Mouse (Mus musculus) heart, postnatal 0 days (tissue): Measurements from ENCODE around the gene Panx3. TPM values are rescaled to one million over a fixed set of nuclear protein-coding genes. Genes with fewer than 3 reads are reported as not detected.

Experiments used
- ATAC-seq: fragments of 200-750 bp; cut with Nextera tagmentation; 2 replicates; pipeline ENCODE4 v1.8.0; 2017; ENCODE audit warnings: low read depth, moderate number of reproducible peaks, moderate library complexity; ENCODE audit not compliant: insufficient read depth
- DNase-seq: peaks from one replicate; pipeline ENCODE4 v3.0.0-alpha.2; 2016; ENCODE audit warnings: low spot score
- H3K27ac ChIP-seq: fragments of 300-500 bp; sonication (generic); 2 replicates; pipeline ENCODE4 v1.5.1; 2014; ENCODE audit warnings: low read depth, mild to moderate bottlenecking
- H3K27me3 ChIP-seq: fragments of 300-500 bp; sonication (generic); 2 replicates; pipeline ENCODE4 v1.6.1; 2014; ENCODE audit warnings: low read length, mixed read lengths; ENCODE audit not compliant: control insufficient read depth, insufficient read depth
- H3K36me3 ChIP-seq: fragments of 300-500 bp; sonication (generic); replicated peaks from 2 replicates; pipeline ENCODE4 v1.6.1; 2014; ENCODE audit warnings: low read length, mixed read lengths; ENCODE audit not compliant: control insufficient read depth, insufficient read depth
- H3K4me1 ChIP-seq: fragments of 300-500 bp; sonication (generic); 2 replicates; pipeline ENCODE4 v1.6.1; 2014; ENCODE audit warnings: antibody characterized with exemption; ENCODE audit not compliant: control insufficient read depth, insufficient read depth
- H3K4me2 ChIP-seq: fragments of 300-500 bp; sonication (generic); 2 replicates; pipeline ENCODE4 v1.6.1; 2014; ENCODE audit warnings: low read depth, mild to moderate bottlenecking, low read length, moderate library complexity
- H3K4me3 ChIP-seq: fragments of 300-500 bp; sonication (generic); 2 replicates; pipeline ENCODE4 v1.5.1; 2014; ENCODE audit warnings: low read depth, low read length
- H3K9ac ChIP-seq: fragments of 300-500 bp; sonication (generic); replicated peaks from 2 replicates; pipeline ENCODE4 v1.6.1; 2014; ENCODE audit warnings: low read depth, low read length, mixed read lengths
- H3K9me3 ChIP-seq: fragments of 300-500 bp; sonication (generic); replicated peaks from 2 replicates; pipeline ENCODE4 v1.6.1; 2016; ENCODE audit warnings: low read length; ENCODE audit not compliant: control insufficient read depth
- CTCF ChIP-seq: IDR thresholded peaks from 2 replicates; pipeline ENCODE4 v1.5.1; 2016; ENCODE audit warnings: antibody characterized with exemption, control low read depth, low read depth
- EP300 ChIP-seq: IDR thresholded peaks from 2 replicates; pipeline ENCODE4 v1.6.1; 2016; ENCODE audit warnings: antibody characterized with exemption, low read depth
- WGBS: fragments of 180-500 bp; shearing (Covaris S2); extraction: QIAGEN DNeasy Blood & Tissue Kit; methylation state at CpG from one replicate; pipeline ENCODE4 v1.1.7; 2014; 5-methylcytosine and 5-hydroxymethylcytosine counted together
- polyA plus RNA-seq: library from polyadenylated mRNA; unstranded; fragments of >200 nt; fragmentation: Nextera tagmentation; extraction: Ambion mirVana; gene quantifications from 2 replicates; pipeline ENCODE4 v1.2.1, GENCODE M21; 2015
- total RNA-seq: library from RNA; depleted of rRNA; stranded (reverse); fragments of >200 nt; gene quantifications from 2 replicates; pipeline ENCODE4 v1.2.3, GENCODE M21; 2014; ENCODE audit warnings: low replicate concordance

Gene Panx3
- total and polyA plus RNA-seq, 2 experiments from 2014 or later: not detected

DNA sequence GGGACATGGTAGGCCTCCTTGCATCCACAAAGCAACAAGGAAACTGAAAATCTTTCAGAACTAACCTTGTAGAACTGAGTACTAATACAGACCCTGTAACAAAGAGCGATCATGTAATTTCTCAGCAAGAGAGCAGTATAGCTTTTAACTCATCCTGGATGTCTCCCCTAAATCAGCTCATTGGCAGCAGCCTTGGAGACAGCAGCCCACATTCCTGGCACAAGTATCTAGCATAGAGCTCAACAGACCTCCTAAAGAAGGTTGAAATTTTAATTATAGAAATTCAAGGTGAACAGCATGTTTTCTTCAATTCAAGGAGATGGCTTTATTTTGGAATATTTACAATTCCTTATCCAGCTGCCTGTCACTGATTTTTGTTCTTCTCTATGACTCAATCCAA, 12.1 kb upstream of the Panx3 start:
- Histone ChIP-seq H3K4me1 (no peaks in the 10 kb centered on the region), H3K9ac (no peak overlapping the region), H3K9me3 (no peaks in the 10 kb centered on the region), H3K27me3 (no peaks in the 10 kb centered on the region), H3K27ac (no peak overlapping the region), H3K4me3 (no peak overlapping the region), H3K4me2 (no peak overlapping the region), H3K36me3 (no peaks in the 10 kb centered on the region)
- ATAC-seq (no peak), DNase-seq (no peak)
- TF ChIP-seq EP300 (no peak), CTCF (no peak)
- 93% methylated on average over 1 of the region's 1 CpGs for WGBS

DNA sequence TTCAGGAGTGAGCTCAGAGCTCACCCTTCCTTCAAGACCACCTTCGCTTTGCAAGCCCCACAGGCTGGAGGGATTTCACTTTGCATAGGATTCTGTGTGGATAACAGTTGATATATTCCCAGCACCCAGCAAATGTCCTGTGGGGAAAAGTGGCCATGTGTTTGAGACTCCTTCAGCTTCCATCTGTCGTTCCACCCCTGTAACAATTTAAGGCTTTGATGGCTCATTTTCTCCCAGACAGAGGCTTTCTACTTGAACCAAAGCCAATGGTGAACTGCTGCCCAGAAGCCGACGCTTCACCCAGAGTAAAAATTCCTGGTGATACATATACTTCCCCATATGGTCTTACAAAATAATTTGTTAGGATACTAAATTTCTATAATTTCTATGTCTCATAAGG, 6.3 kb upstream of the Panx3 start:
- TF ChIP-seq CTCF (no peak), EP300 (no peak)
- Histone ChIP-seq H3K4me2 (no peak overlapping the region), H3K4me1 (no peaks in the 10 kb centered on the region), H3K9ac (no peak overlapping the region), H3K4me3 (no peak overlapping the region), H3K27me3 (no peaks in the 10 kb centered on the region), H3K36me3 (no peaks in the 10 kb centered on the region), H3K27ac (no peak overlapping the region), H3K9me3 (no peaks in the 10 kb centered on the region)
- DNase-seq (no peak), ATAC-seq (no peak)
- 74% methylated on average over 4 of the region's 4 CpGs for WGBS

DNA sequence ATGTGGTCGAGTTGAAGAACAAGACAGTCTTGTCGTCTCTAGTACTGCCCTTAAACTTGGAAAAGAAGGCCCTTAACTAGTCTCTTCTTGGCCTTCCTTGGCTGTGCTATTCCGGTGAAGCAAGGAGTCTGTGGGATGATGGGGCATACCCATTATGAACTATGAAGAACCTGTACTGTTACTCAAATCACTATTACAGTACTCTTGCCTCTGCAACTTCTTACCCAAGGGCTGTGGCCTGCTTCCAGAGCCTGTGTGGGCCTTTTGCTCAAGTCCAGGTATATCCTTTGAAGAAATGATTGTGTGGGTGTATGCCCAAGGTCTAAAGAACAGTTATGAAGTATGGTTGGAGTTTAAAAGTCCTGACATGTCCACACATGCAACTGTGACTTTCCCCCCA, 1.2 kb upstream of the Panx3 start:
- H3K27me3 ChIP-seq: no peaks in the 10 kb centered on the region
- no peak for ATAC-seq
- 75% methylated on average over 3 of the region's 3 CpGs for WGBS

DNA sequence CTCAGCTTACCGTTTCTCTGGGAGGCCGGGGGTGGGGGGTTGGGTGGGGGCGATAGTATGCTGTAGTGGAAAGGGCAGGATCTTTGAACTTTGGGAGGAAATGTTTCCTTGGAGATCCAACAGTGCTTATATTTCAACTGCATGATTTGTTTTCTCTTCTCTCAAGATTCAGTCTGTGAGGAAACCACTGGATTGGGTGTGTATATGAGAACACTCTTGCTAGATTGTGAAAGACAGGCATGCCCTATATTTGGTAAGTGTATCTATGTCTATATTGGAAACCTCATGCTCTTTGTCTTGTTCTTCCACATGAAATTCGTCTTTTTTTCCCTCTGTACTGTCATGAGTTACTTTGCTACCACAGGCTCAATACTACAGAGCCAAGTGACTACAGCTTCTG, 643 bp upstream of the Panx3 start:
- no peak overlapping the region for H3K4me2 ChIP-seq
- no peaks in the 10 kb centered on the region for H3K9me3 ChIP-seq
- WGBS: 55% methylated on average over 4 of the region's 4 CpGs
- no peaks in the 10 kb centered on the region for H3K36me3 ChIP-seq
- no peak overlapping the region for H3K27ac ChIP-seq
- no peaks in the 10 kb centered on the region for H3K27me3 ChIP-seq
- ATAC-seq (no peak), DNase-seq (no peak)
- H3K9ac ChIP-seq: no peak overlapping the region
- H3K4me1 ChIP-seq: no peaks in the 10 kb centered on the region
- no peak for TF ChIP-seq CTCF
- no peak for TF ChIP-seq EP300
- no peak overlapping the region for H3K4me3 ChIP-seq

More for the DNA sequence above, 1.2 kb upstream of the Panx3 start:
- H3K27ac ChIP-seq: no peak overlapping the region
- no peaks in the 10 kb centered on the region for H3K4me1 ChIP-seq
- no peak for TF ChIP-seq CTCF
- no peak for TF ChIP-seq EP300
- H3K4me3 ChIP-seq: no peak overlapping the region
- H3K36me3 ChIP-seq: no peaks in the 10 kb centered on the region
- DNase-seq: no peak
- no peak overlapping the region for H3K9ac ChIP-seq
- no peaks in the 10 kb centered on the region for H3K9me3 ChIP-seq
- H3K4me2 ChIP-seq: no peak overlapping the region

DNA sequence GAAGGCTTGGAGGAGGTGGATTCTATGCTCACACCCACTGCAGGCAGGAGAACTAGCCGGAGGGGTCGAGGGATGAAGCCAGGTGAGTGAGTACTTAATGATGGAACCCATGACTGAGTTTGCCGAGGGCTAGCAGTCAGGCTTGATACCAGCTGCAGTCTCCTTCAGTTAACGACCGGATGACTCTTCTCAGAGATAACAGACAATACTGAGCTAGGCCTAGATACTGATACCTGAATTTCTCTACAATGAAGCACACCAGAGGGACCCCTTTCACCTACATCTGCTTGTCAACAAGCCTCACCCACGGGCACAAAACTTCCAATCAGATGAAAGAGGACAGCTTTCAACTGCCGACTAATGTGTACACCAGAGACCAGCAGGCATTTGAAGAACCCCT, 3.0 kb downstream of the Panx3 start:
- Histone ChIP-seq H3K9me3 (no peaks in the 10 kb centered on the region), H3K9ac (no peak overlapping the region), H3K4me1 (no peaks in the 10 kb centered on the region), H3K27ac (no peak overlapping the region), H3K4me3 (no peak overlapping the region), H3K36me3 (no peaks in the 10 kb centered on the region), H3K27me3 (no peaks in the 10 kb centered on the region), H3K4me2 (no peak overlapping the region)
- DNase-seq: no peak
- 57% methylated on average over 7 of the region's 7 CpGs for WGBS
- no peak for ATAC-seq
- TF ChIP-seq CTCF (no peak), EP300 (no peak)

- Histone ChIP-seq H3K4me1 (no peaks in the 10 kb centered on the region), H3K27ac (no peak overlapping the region), H3K27me3 (no peaks in the 10 kb centered on the region), H3K9me3 (no peaks in the 10 kb centered on the region), H3K9ac (no peak overlapping the region), H3K4me2 (no peak overlapping the region), H3K36me3 (no peaks in the 10 kb centered on the region), H3K4me3 (no peak overlapping the region)
- no peak for TF ChIP-seq EP300
- TF ChIP-seq CTCF: no peak
- no peak for DNase-seq
- no peak for ATAC-seq
- WGBS: 28% methylated on average over 2 of the region's 2 CpGs
These were observed 4.4 kb downstream of the Panx3 start for GRCm38 (mm10) chr9:37664604-37665003.
